Mouse (Mus musculus) megakaryocyte, embryonic 14.5 days (primary cell): ENCODE data around the gene Vmn1r4.

Source experiments
- FLI1 ChIP-seq: IDR thresholded peaks from 2 replicates; pipeline ENCODE4 v1.6.1; 2012; ENCODE audit warnings: low read length, inconsistent platforms, mixed read lengths
- GATA1 ChIP-seq: IDR thresholded peaks from 3 replicates; pipeline ENCODE4 v1.6.1; 2012; ENCODE audit warnings: mixed read lengths, low read length, inconsistent platforms, borderline replicate concordance

DNA sequence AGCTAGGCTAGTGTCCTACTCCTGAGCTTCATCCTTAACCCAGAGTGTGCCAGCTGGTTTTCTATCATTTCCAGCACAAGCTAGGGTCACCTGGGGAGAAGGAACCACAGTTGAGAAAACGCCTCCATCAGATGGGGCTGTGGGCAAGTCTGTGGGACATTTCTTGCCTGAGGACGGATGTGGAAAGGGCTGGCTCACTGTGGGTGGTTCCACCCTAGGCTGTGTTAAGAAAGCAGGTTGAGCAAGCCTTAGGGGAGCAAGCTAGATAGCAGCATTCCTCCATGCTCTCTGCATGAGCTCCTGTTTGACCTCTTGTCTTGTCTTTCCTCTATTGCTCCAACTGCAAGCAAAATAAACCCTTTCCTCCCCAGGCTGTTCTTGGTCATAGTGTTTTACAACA, 33.1 kb upstream of the Vmn1r4 start:
- TF ChIP-seq GATA1 = no peak
- no peak for TF ChIP-seq FLI1
